Mouse (Mus musculus) 3134 (cell line): ENCODE results near the gene Oosp1.

ENCODE experiments used
- DNase-seq: peaks from one replicate; pipeline ENCODE4 v3.0.0-alpha.2; 2011; ENCODE audit warnings: low spot score; ENCODE audit not compliant: insufficient read length; ENCODE audit errors: extremely low read depth

The Oosp1 gene

DNA sequence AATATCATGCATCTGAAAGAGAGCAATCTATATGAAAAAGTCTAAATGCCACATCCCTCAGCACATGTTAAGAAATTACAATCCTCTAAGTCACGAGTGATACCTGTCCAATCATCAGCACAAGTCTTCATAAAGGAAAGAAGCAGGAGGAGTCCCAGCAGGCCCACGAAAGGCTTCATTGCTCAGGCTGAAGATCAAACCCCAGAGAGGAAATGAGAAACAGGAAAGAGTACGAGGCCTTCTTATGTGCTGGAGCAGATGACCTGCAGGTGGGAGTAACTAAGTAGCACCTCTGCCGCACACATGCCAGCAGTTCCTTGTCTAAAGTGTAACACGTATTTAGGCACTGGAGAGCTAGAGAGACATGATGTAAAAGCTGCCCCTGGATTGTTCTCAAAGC lies at the start of gene Oosp1:
Gene Oosp1, minus strand, starts transcription at position 312 of the 400 bp plus-strand sequence.
- no peak for DNase-seq

DNA sequence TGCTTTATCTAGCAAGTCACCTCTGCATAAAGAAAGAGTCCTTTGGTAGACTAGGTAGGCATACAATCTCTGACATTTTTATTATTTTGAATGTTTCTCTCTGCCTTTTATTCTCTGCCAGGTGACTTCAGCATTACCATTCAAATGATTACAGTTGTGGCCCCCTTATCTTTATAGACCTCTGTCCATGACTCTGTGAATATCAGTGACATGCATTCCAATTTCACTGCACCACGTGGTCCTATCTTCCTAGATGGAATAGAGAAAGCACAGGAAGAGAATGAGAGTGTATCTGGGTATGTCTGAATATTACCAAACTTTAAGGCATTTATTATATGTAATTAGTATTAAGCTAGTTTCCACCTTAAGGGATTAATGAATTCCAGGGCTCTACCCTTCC lies 45.5 kb upstream of the Oosp1 start:
- no peak for DNase-seq

DNA sequence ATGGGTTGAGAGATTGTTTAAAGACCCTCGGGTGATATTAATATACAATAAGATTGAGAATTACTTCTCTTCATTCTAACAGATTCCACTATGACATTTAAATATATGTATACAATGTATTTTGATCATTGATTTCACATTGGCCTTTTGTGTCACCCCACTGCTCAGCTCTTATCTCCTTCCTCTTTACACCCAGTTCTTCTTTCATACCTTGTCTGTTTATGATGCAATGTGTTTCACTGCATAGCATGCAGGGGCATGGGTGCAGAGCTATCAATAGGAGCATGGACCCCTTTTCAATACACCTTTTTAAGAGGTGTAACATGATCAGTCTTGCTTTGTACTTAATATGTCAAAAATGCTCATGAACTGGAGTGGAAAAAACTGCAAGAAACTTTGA lies 39.3 kb upstream of the Oosp1 start:
- DNase-seq, result no peak

DNA sequence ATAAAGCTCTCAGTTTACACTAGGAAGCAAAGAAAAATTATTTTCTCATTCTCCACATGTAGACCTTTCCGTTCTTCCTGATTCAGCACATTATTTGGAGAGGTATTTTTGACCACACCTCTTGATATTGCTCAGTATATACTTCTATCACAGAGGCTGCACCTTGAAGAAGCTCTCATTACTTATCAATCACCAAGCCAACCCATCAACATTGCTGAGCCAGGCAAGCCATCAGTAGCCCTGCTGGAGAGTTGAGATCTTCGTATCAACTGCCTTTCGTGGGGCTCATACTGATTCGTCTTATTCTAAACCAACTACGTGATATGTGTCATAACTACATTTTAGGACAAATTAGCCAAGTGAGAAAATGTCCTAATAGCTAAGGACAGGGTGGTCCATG lies 36.4 kb upstream of the Oosp1 start:
- DNase-seq, result no peak

DNA sequence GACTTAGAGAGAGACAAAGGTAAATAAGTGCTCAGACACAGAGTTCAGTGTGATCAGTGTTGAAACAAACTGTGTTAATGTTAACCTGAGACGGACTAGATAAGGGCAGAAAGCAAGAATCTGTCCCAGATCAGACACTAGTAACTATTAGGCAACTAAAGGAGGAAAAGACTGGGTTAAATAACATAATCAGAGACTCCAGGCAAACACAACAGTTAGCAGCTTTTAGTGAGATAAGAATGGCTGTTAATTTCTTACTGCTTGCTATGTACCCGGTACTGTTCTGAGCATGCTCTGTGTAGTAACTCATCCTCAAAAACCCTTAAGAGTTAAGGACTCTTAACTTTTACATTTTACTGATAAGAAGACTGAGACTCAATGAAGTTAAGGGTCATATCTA lies 35.0 kb upstream of the Oosp1 start:
- DNase-seq, result no peak

DNA sequence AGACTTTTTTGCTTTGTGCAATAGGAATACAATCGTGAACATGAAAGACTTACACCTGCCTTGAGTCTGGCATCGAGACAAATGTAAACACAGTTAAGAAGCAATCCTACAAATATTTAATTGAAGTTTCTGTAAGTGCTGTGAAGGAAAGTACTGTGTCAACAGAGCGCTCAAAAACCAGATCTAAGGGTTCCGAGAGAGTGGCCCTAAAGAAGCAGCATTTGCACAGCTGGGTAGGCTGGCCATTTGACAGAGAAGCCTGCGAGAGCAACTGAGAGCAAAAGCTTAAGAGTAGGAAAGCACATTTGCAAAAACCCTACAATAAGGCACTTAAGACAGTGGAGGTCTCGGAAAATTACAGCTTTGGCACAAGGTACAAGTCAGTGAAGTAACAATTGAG lies 33.3 kb upstream of the Oosp1 start:
- no peak for DNase-seq

DNA sequence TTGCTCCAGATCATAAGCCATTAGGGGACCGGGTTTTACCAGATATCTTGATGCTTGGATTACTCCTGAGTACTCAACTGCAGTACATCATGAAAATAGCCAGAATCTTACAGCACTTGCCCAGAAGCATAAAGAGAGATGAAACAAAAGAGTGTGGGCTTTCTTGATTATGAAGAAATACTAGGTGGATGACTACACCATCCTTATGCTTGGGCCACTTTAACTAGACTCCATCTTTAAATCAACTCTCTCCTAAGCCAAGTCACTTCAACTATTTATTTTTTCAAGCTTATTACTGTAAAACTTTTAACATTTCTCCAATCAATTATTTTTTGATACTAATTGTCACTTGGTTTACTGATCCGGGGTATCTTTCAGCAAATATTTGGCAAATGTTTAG lies 32.9 kb upstream of the Oosp1 start:
- DNase-seq, result no peak

DNA sequence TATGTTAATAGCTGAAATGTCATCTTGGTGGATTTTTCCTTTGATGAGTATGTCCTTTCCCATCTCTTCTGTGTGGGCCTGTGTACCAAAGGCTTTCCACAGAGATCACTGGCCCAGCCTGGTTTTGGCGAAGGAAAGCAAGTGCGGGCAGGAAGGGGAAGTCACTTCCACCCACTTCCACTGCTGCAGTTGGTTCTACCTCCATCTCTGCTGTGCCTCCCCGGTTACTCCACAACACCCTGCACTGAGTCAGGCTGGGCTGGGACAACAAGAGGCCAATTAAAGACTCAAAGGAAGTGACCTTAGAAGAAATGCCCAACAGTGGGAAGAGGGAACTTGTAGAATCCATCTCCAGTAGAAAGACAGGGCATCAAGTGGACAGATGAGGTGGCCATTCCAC lies 29.1 kb upstream of the Oosp1 start:
- no peak for DNase-seq

DNA sequence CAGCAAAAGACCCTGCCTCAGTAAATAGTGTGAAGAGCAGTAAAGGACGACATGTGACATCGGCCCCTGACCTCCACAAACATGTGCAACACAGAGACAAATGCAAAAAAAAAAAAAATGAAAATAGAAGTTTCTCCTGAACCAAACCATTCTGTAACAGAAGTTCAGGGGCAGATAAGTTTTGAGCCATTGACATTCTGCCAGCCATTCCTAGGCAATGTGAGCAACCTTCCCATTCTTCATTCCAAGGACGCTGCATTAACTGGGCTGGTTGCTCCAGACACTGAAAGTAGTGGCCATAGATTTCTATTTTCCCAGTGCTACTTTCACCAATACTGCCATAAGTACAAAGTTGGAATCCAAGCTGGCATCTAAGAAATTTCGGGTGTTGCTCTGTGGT lies 21.5 kb upstream of the Oosp1 start:
- DNase-seq, result no peak

DNA sequence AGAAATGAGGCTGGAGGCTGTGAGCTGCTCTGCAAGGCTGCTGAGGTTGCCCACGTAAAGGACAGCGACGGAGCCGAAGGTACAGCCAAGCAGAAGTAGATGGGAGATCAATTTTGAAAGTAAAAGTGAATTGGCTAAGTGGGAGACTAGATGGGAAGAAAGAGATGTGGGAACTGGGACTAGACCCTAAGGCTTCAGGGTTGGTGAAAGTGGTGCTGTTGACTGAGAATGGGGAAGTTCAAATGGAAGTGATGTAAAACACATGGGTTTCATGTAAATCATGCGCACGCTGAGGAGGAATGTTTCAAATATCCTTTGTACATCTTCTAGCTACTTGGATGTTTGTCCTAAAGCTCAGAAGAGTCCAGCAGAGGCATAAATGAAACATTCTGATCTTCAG lies 7.4 kb upstream of the Oosp1 start:
- no peak for DNase-seq

DNA sequence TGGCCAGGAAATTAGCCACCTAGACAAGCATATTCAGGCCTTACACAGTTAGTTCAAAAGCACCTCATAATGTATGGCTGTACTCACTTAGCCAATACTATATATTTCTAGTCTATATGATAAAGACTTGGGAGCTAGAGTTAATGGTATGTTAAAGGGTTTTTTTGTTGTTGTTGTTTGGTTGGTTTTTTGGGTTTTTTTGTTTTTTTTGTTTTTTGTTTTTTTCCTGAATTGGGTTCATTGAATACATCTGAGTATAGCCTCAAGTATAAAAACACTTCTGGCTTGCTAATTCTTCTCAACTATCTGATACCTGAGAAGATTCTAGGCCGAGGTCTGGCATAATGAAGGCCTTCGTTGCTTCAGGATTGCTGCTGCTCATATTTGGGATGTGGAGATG lies 5.8 kb upstream of the Oosp1 start, which contains the start of gene Oosp3:
Gene Oosp3, plus strand, starts transcription at position 301 of the 400 bp plus-strand sequence.
- DNase-seq, result no peak

DNA sequence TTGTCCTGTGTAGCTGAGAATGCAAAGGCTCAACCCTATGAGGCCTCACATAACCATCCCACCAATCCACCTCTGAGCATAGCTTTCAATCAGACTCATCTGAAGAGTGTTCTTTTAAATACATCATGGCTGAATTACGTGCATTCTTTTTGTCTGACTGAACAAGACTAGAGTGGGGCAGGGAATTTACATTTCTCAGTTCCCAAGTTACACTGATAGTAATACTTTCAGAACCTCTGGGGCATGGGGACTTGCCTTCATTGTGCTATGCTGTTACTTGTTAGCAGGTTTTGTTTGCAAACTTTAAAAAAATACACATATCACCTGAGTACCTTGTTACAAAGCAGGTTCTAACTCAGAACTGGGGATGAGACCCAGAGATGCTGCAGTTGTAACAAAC lies 504 bp upstream of the Oosp1 start:
- no peak for DNase-seq

DNA sequence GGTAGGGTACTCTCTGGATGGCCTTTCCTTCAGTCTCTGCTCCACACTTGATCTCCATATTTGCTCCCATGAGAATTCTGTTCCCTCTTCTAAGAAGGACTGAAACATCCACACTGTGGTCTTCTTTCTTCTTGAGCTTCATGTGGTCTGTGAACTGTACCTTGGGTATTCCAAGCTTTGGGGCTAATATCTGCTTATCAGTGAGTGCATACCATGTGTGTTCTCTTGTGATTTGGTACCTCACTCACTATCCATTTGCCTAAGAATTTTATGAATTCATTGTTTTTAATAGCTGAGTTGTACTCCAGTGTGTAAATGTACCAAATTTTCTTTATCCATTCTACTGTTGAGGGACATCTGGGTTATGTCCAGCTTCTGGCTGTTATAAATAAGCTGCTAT lies 29.4 kb downstream of the Oosp1 start:
- no peak for DNase-seq

DNA sequence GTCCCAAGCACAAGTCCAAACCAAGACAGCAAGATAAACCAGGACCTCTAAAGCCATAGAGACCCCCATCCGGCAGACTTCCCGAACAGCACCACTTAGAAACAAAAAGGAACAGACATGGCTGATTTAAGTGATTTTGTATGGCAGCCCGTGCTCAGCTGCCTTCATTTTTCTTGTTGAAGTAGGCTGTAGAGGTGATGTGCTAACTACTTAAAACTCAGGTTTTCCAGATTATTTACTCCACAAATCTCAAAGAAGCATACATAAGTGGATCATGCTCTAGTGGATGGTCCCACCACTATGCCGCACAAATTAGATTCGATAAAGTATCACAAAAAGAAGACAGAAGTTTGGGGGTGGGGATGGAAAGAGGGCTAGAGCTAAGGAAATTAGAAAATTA lies 30.5 kb downstream of the Oosp1 start, which contains the start of gene Oosp2:
Gene Oosp2, minus strand, starts transcription at position 101 of the 400 bp plus-strand sequence.
- DNase-seq, result no peak

DNA sequence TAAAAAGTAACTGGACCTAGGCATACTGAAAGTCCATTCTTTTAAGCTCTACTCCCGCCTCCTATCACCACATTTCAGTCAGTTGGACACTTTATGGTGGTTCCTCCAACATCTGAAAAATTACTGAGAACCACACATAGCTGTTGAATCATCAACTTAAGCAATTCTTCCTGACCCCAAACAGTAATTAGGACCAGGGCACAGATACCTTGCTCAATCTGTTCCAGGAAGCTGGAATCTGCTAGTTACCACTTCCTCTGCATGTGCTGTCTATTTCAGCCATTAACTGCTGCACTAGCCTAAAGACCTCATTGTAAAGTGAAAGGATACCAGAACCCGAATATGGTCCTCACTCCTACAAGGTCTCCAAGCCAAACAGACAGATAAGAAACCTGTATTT lies 31.8 kb downstream of the Oosp1 start:
- no peak for DNase-seq

DNA sequence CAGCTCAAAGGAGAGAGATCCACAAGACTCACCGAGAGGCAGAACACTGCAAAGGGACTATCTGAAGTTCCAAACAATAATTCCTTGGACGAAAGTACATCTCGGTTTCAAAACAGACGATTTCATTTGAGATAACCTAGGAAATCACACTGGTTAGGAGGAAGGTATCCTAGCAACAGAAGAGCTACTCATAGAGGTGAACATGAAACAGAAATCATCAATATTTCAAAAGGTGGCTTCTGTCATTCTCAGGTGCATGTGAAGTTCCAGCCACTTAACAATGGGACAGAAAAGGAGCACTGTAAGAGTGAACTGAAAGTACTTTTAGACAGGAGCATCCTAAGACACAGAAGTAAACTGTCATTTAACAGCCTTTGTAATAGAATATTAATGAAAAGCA lies 41.4 kb downstream of the Oosp1 start:
- no peak for DNase-seq

DNA sequence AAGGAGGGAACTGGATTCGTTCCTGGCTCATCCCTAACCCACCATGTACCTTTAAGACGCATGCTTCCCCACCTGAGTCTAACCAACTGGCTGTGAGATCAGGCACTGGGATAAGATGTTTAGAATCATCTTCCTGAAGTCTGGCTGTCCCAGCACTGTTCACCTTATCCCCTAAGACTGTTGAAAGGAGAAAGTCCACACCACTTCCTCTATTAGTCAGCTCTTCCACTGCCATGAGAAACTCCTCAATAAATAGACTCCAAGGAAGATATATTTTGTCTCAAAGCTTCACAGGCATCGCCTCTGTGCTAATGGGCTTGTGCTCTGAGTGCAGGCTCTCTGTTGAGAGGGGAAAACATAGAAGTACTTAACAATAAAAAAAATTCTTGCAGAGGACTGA lies 44.8 kb downstream of the Oosp1 start:
- no peak for DNase-seq

DNA sequence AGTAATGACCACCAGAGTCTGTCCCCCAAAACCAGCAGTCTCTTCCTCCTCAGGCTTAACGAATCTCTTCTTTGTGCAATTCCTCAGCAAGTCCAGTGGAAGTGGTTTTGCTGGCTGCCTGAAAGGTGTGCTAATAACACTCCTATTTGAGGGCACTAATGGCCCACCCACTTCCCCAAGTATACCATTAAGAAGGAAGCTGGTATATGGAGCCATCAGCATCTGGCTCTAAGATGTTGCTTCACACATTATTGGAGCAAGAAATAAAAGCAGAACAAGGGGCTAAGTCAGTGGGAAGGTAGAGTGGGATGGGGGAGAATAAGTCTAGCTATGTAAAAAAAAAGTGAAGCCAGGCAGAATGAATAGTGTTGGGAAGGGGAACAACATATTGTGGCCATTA lies 50.2 kb downstream of the Oosp1 start, which contains the start of gene Ms4a3:
Gene Ms4a3, minus strand, starts transcription at position 120 of the 400 bp plus-strand sequence.
- no peak for DNase-seq

DNA sequence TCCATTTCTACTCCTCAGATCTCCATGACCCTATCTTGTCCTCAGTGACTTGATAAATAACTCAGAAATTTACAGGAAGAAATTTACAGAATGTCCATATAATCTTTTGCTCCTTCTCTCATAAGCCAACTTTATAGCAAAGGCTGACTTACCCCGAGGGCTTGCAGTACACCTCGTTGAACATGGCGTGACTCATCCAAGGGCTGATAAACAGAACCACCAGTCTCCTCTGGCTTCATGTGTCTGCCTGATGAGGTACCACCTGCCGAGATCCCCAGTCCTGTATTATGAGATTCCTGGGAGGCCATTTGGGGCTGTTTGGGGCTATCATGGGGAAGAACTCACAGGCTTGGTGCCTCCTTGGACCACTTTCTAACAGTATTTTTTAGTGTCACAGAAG lies 51.9 kb downstream of the Oosp1 start:
- no peak for DNase-seq

DNA sequence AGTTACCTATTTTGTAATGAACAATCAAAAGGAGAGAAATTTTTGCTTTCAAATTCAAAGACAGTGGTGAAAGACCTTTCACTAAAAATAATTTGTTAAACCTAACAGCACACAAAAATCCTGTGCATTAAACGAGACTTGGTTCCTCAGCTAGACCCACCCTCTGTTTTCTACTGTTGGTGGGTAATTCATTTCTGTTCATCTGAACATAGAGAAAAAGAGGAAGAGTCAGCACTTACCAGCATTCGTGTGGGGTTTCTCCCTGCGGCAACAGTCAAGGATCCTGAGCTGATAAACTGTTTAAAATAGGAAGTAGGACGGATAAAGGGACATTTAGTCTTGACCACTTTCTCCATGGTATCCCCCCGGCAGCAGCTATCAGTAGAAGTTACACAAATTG lies 55.4 kb downstream of the Oosp1 start:
- no peak for DNase-seq

DNA sequence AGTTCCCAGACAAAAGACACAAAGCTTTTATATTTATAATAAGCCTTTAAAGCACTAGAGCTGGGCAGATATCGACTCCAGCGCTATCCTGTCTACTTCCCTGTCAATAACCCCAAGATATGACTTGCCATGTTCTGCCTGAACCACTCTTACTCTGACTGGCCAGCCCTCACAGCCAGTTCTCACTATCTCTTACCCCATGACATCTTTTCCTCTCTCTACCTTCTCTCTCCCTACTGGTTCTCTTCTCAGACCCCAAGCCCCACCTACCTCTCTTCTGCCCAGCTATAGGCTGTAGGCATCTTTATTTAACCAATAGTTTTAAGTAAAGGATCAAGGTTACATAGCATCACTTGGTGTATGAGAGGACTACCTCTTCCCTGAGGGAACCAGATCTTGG lies 56.6 kb downstream of the Oosp1 start:
- DNase-seq, result no peak

DNA sequence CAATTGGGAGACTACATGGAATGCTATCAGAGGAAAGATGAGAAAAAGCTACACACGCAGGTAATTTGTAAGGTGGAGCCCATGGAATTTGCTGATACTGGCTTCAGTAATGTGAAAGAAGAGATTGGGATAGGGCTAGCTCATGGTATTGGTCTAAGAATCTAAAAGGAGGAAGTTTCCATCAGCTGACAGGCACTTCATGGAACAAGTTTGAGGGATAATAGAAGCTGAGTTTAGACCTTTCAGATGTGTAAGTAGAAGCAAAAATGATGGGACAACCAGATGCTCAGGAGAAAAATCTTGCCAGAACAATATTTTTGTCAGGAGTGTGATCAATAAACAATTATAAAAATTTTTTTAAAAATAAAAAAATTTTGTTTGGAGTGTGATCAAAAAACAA lies 57.2 kb downstream of the Oosp1 start:
- no peak for DNase-seq

DNA sequence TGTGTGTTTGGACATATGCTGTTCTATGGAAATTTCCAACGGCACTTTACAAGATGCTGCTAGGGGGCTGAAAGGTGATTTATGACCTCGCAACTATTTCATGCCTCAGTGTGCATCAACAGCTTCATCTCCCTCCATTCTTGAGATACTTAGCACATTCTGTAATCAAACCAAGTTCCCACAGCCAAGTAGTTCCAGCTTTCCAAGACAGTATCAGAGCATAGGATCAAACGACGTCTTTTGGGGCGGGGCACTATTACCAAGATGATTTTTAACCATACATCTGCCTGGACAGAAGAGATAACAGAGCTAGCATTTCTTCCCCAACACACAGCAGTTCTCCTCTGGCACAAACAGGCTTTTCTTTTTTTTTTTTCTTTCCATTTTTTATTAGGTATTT lies 65.7 kb downstream of the Oosp1 start:
- no peak for DNase-seq

DNA sequence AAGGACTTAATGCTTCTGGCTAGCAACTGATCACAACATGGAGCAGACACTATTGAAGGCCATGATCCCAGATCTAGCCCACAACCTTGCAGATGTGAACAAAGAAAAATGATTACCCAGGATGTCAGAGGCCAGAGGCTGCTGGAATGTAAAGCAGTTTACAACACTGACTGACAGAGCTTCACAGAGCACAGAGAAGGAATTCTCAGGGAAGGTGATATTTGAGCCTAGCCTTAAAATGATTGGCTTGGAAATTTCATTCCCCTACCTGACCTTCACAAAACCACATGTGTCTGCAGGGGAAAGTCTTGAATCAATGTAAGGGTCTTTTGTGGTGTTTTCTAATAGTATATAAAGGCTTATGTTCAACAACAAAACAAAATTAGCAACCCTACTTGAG lies 66.2 kb downstream of the Oosp1 start:
- DNase-seq, result no peak
